Comparison of ENCODE assay signal across 5 mouse cellular contexts in genomic region chr2:31167571-31167970, GRCm38 (mm10). TPM values are rescaled to one million over a fixed set of nuclear protein-coding genes. Genes with fewer than 3 reads are reported as not detected.
DNase-seq lines count a peak whose midpoint lies in the region; ATAC-seq and TF ChIP-seq lines count a peak whose summit lies in the region.
"Not testable (repeated sequence)": the region's sequence is repeated elsewhere in the genome, so short reads cannot be mapped to it uniquely, and the experiment has no call there.

No protein-coding gene starts in this region.

- peak; percentile 58 for ATAC-seq in lung, postnatal 0 days

- not testable (repeated sequence) for TF ChIP-seq EP300 in ES-Bruce4 (IDR thresholded peaks at IDR 0.05; ENCODE audit: insufficient read depth, low read depth, low read length)
- TF ChIP-seq EP300 in lung, postnatal 0 days (IDR thresholded peaks at IDR 0.05): peak; percentile 52; the same call in 1 of the 2 replicates

- H3K9ac ChIP-seq in ES-Bruce4 (ENCODE audit: low read depth, poor library complexity, severe bottlenecking); lung, postnatal 0 days (replicated peaks; ENCODE audit: low read depth): not testable (repeated sequence)

- H3K36me3 ChIP-seq in ES-Bruce4 (ENCODE audit: control insufficient read depth, insufficient read depth, low read length, poor library complexity, severe bottlenecking): peaks cover 14% of the 10 kb centered on the region
- peaks cover 22% of the 10 kb centered on the region for H3K36me3 ChIP-seq in lung, postnatal 0 days (ENCODE audit: insufficient read depth, low read length)

- not testable (repeated sequence) for H3K4me3 ChIP-seq in ES-Bruce4 (ENCODE audit: low read depth, low read length); lung, postnatal 0 days (ENCODE audit: low read depth, low read length)

- peaks cover 14% of the 10 kb centered on the region for H3K4me1 ChIP-seq in ES-Bruce4 (ENCODE audit: control insufficient read depth, insufficient read depth, low read length)
- H3K4me1 ChIP-seq in lung, postnatal 0 days (ENCODE audit: insufficient read depth, low read depth, low read length): peaks cover 13% of the 10 kb centered on the region; the same call in 1 of the 2 replicates

- TF ChIP-seq POLR2A in ES-Bruce4 (IDR thresholded peaks at IDR 0.05; ENCODE audit: insufficient read depth, low read length): not testable (repeated sequence)

- not testable (repeated sequence) for H3K27me3 ChIP-seq in ES-Bruce4 (ENCODE audit: control insufficient read depth, insufficient read depth, low read length, poor library complexity, severe bottlenecking); lung, postnatal 0 days (replicated peaks; ENCODE audit: insufficient read depth, low read length)

- not testable (repeated sequence) for H3K9me3 ChIP-seq in ES-Bruce4 (replicated peaks; ENCODE audit: control insufficient read depth, insufficient read depth, low read length, poor library complexity, severe bottlenecking); lung, postnatal 0 days (ENCODE audit: low read length)

- not testable (repeated sequence) for H3K4me2 ChIP-seq in lung, postnatal 0 days (replicated peaks; ENCODE audit: low read depth, low read length)

- not testable (repeated sequence) for TF ChIP-seq CTCF in ES-Bruce4 (IDR thresholded peaks at IDR 0.05; ENCODE audit: low read depth, low read length); lung, postnatal 0 days (IDR thresholded peaks at IDR 0.05)

- DNase-seq in lung, adult 18-20 months: peak; percentile 45 to 56
- DNase-seq in lung, postnatal 0 days (ENCODE audit: low spot score): peak; percentile 61
- DNase-seq in lung, postnatal 25 days (ENCODE audit: low spot score): peak; percentile 42
- DNase-seq in lung, postnatal 36 days: peak; percentile 62

- 59% methylated on average over 2 of the region's 2 CpGs for WGBS in lung, postnatal 0 days

- H3K27ac ChIP-seq in ES-Bruce4 (ENCODE audit: insufficient read depth, low read length): peak overlapping the region; percentile 15; the same call in 1 of the 2 replicates
- not testable (repeated sequence) for H3K27ac ChIP-seq in lung, postnatal 0 days (ENCODE audit: low read length)

RNA-seq across cellular contexts. Expression of gene Gpr107, which starts 15.5 kb away (rescaled TPM):
- 71.9 and 72.5 TPM in 2 replicates for polyA plus RNA-seq in ES-Bruce4 (2011; ENCODE audit: insufficient read depth, insufficient read length, low read depth, missing spikeins)
- 26.2 TPM in 2 replicates for polyA plus RNA-seq in lung, postnatal 0 days (2015; fragmentation: Nextera tagmentation; extraction: Ambion mirVana)

RNA-seq across cellular contexts. Expression of gene Fnbp1, which starts 25.8 kb away (rescaled TPM):
- 77.7 and 84.7 TPM in 2 replicates for polyA plus RNA-seq in ES-Bruce4 (2011; ENCODE audit: insufficient read depth, insufficient read length, low read depth, missing spikeins)
- polyA plus RNA-seq in lung, postnatal 0 days (2015; fragmentation: Nextera tagmentation; extraction: Ambion mirVana): 7.2 and 10.0 TPM in 2 replicates
